In genomic region chr14:78731852-78732616, GRCm38 (mm10) we compare ENCODE assay signal across 8 mouse cellular contexts. TPM values are rescaled to one million over a fixed set of nuclear protein-coding genes. Genes with fewer than 3 reads are reported as not detected.
DNase-seq lines count a peak whose midpoint lies in the region; ATAC-seq lines count a peak whose summit lies in the region.

No protein-coding gene starts in this region.

- intact Hi-C loops in heart, postnatal 36 days (cut with DNase I) = loop anchor here (2.0 to 10.0 kb wide), 5 partner anchors 57 to 373 kb away; partner anchors contain the start of genes Akap11 and Vwa8
- intact Hi-C loops in left cerebral cortex, postnatal 4 days (cut with DNase I) = loop anchor here (5.0 kb wide), 2 partner anchors 115 to 375 kb away; partner anchors contain the start of gene Vwa8

- no peak overlapping the region; the same call in 1 of the 2 replicates for H3K27ac ChIP-seq in forebrain, embryonic 11.5 days (ENCODE audit: low read depth, low read length)
- peak overlapping the region; percentile 51 for H3K27ac ChIP-seq in midbrain, embryonic 11.5 days (ENCODE audit: low read depth, low read length)

- DNase-seq in adrenal gland, adult (ENCODE audit: inconsistent age in 2 of 2, low spot score in 1 of 2) = peak; percentile 68 to 82
- DNase-seq in adrenal gland, adult 8-10 months = no peak
- DNase-seq in adrenal gland, postnatal 36 days = peak; percentile 65 to 71
- DNase-seq in forebrain, embryonic 11.5 days (ENCODE audit: low spot score) = peak; percentile 75
- peak; percentile 64 to 66 for DNase-seq in heart, postnatal 36 days
- peak; percentile 37 for DNase-seq in left cerebral cortex, postnatal 4 days
- peak; percentile 96 for DNase-seq in midbrain, embryonic 11.5 days (ENCODE audit: low spot score, missing footprints)
- DNase-seq in thymus, postnatal 14 days = peak; percentile 26

- no peaks in the 10 kb centered on the region for H3K36me3 ChIP-seq in forebrain, embryonic 11.5 days (ENCODE audit: control insufficient read depth, insufficient read depth, low read length)
- no peaks in the 10 kb centered on the region for H3K36me3 ChIP-seq in midbrain, embryonic 11.5 days (ENCODE audit: control insufficient read depth, insufficient read depth, low read length)

- H3K27me3 ChIP-seq in forebrain, embryonic 11.5 days (ENCODE audit: control insufficient read depth, insufficient read depth, low read length) = peaks cover 8% of the 10 kb centered on the region; the same call in 1 of the 2 replicates
- H3K27me3 ChIP-seq in midbrain, embryonic 11.5 days (ENCODE audit: control insufficient read depth, insufficient read depth, low read length) = peaks cover 6% of the 10 kb centered on the region; the same call in 1 of the 2 replicates

- no peaks in the 10 kb centered on the region for H3K9me3 ChIP-seq in forebrain, embryonic 11.5 days (ENCODE audit: control insufficient read depth, low read length)
- no peaks in the 10 kb centered on the region for H3K9me3 ChIP-seq in midbrain, embryonic 11.5 days (ENCODE audit: control insufficient read depth, low read length)

- under 1% methylated on average over 70 of the region's 90 CpGs for WGBS in forebrain, embryonic 11.5 days
- WGBS in midbrain, embryonic 11.5 days = under 1% methylated on average over 59 of the region's 90 CpGs

- peak; percentile 63 for ATAC-seq in forebrain, embryonic 11.5 days (replicated peaks; ENCODE audit: low FRiP score)
- ATAC-seq in midbrain, embryonic 11.5 days (ENCODE audit: low FRiP score) = peak; percentile 80

- peak overlapping the region; percentile 75 for H3K4me3 ChIP-seq in forebrain, embryonic 11.5 days (ENCODE audit: low read depth, low read length)
- H3K4me3 ChIP-seq in midbrain, embryonic 11.5 days (ENCODE audit: low read depth, low read length) = peak overlapping the region; percentile 75

- peak overlapping the region; percentile 85 for H3K9ac ChIP-seq in forebrain, embryonic 11.5 days (ENCODE audit: low read length)
- H3K9ac ChIP-seq in midbrain, embryonic 11.5 days (ENCODE audit: low read length) = peak overlapping the region; percentile 85

- peak overlapping the region; percentile 98 for H3K4me2 ChIP-seq in forebrain, embryonic 11.5 days (ENCODE audit: low read depth, low read length, severe bottlenecking)
- peak overlapping the region; percentile 96 for H3K4me2 ChIP-seq in midbrain, embryonic 11.5 days

- H3K4me1 ChIP-seq in forebrain, embryonic 11.5 days (replicated peaks; ENCODE audit: control insufficient read depth, insufficient read depth, low read length) = peaks cover 9% of the 10 kb centered on the region
- H3K4me1 ChIP-seq in midbrain, embryonic 11.5 days (ENCODE audit: control insufficient read depth, insufficient read depth, low read length) = peaks cover 10% of the 10 kb centered on the region

RNA-seq across cellular contexts. Expression of gene Dgkh, which starts 0.5 kb away (rescaled TPM):
- total RNA-seq in adrenal gland, adult 8-10 months (2022) = 10 to 100 TPM in 2 of 4 experiments, 1 to 10 TPM in 2; 5.9 to 18.9 (median 10.0) TPM
- 10 to 100 TPM in 1 of 2 experiments, 1 to 10 TPM in 1; 7.4 to 14.4 TPM for total RNA-seq in adrenal gland, postnatal 36 days (2021)
- 1.3 and 1.8 TPM in 2 replicates for polyA plus RNA-seq in forebrain, embryonic 11.5 days (2014; fragmentation: Nextera tagmentation; extraction: Ambion mirVana)
- 1 to 10 TPM; 6.7 to 7.0 TPM for total RNA-seq in heart, postnatal 36 days (2021)
- 10 to 100 TPM; 61.0 to 64.8 TPM for total RNA-seq in left cerebral cortex, postnatal 4 days (2021)
- polyA plus RNA-seq in midbrain, embryonic 11.5 days (2014; fragmentation: Nextera tagmentation; extraction: Ambion mirVana) = 1.7 and 1.8 TPM in 2 replicates
